Mouse (Mus musculus) forebrain, embryonic 13.5 days (tissue): ENCODE data around the gene Slc35f4. TPM values are rescaled to one million over a fixed set of nuclear protein-coding genes. Genes with fewer than 3 reads are reported as not detected.
A peak's percentile ranks its signal among the peaks of the same experiment; 100 is the strongest.
"Not testable (repeated sequence)": the region's sequence is repeated elsewhere in the genome, so short reads cannot be mapped to it uniquely, and the experiment has no call there.

Experiments used
- ATAC-seq: fragments of 200-750 bp; cut with Nextera tagmentation; 2 replicates; pipeline ENCODE4 v1.8.0; 2017
- H3K27ac ChIP-seq: fragments of 300-500 bp; sonication (generic); 2 replicates; pipeline ENCODE4 v1.5.1; 2015; ENCODE audit warnings: inconsistent platforms, mild to moderate bottlenecking, moderate library complexity
- H3K27me3 ChIP-seq: fragments of 300-500 bp; sonication (generic); 2 replicates; pipeline ENCODE4 v1.6.1; 2015; ENCODE audit warnings: mild to moderate bottlenecking, inconsistent platforms
- H3K36me3 ChIP-seq: fragments of 300-500 bp; sonication (generic); 2 replicates; pipeline ENCODE4 v1.6.1; 2015; ENCODE audit warnings: mild to moderate bottlenecking, inconsistent platforms; ENCODE audit not compliant: poor library complexity, severe bottlenecking
- H3K4me1 ChIP-seq: fragments of 300-500 bp; sonication (generic); 2 replicates; pipeline ENCODE4 v1.6.1; 2015; ENCODE audit warnings: inconsistent platforms
- H3K4me2 ChIP-seq: fragments of 300-500 bp; sonication (generic); 2 replicates; pipeline ENCODE4 v1.6.1; 2015; ENCODE audit warnings: inconsistent platforms, mild to moderate bottlenecking, moderate library complexity
- H3K4me3 ChIP-seq: fragments of 300-500 bp; sonication (generic); 2 replicates; pipeline ENCODE4 v1.5.1; 2015; ENCODE audit warnings: mild to moderate bottlenecking, inconsistent platforms
- H3K9ac ChIP-seq: fragments of 300-500 bp; sonication (generic); 2 replicates; pipeline ENCODE4 v1.6.1; 2015; ENCODE audit warnings: mild to moderate bottlenecking, inconsistent platforms
- H3K9me3 ChIP-seq: fragments of 300-500 bp; sonication (generic); replicated peaks from 2 replicates; pipeline ENCODE4 v1.6.1; 2016; ENCODE audit warnings: inconsistent platforms
- WGBS: fragments of 180-500 bp; shearing (Covaris S2); methylation state at CpG from one replicate; pipeline ENCODE4 v1.1.7; 2015; 5-methylcytosine and 5-hydroxymethylcytosine counted together
- polyA plus RNA-seq: library from polyadenylated mRNA; unstranded; fragments of >200 nt; fragmentation: Nextera tagmentation; extraction: Ambion mirVana; gene quantifications from 2 replicates; pipeline ENCODE4 v1.2.1, GENCODE M21; 2015

Slc35f4 gene
- polyA plus RNA-seq, 1 experiment from 2014 or later = 2.7 TPM

DNA sequence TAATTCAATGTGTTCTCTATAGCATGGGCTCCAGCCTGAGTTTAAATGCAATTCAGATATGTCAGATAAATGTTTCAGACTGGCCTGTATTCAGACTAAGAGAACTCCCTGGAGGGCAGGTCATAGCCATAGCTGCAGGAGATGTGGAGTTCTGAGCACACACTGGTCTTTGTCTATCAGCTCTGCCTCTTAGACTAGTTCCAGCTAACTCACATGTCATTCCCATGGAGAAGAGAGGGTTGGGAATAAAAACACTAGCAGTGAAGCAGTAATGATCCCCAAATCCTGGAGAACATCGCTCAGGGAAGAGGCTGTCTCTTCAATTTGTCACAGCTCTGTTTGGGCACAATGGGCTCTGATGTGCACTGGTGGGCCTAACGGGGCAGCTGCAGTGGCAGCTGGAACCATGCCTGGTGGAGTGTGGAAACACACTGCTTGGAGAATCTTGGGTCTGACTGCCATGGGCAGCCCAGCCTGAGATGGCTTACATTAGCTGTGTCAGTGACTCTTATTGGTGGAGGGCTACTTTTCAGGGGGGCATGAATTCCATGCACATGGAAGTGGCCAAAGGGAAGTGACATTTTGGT, 223.5 kb downstream of the Slc35f4 start:
- Histone ChIP-seq H3K27me3 (no peaks in the 10 kb centered on the region), H3K4me1 (peaks cover 5% of the 10 kb centered on the region; the same call in 1 of the 2 replicates), H3K9ac (no peak overlapping the region), H3K36me3 (no peaks in the 10 kb centered on the region), H3K9me3 (no peaks in the 10 kb centered on the region), H3K27ac (no peak overlapping the region), H3K4me3 (no peak overlapping the region), H3K4me2 (no peak overlapping the region)
- no peak for ATAC-seq
- WGBS = 56% methylated on average over 2 of the region's 2 CpGs

DNA sequence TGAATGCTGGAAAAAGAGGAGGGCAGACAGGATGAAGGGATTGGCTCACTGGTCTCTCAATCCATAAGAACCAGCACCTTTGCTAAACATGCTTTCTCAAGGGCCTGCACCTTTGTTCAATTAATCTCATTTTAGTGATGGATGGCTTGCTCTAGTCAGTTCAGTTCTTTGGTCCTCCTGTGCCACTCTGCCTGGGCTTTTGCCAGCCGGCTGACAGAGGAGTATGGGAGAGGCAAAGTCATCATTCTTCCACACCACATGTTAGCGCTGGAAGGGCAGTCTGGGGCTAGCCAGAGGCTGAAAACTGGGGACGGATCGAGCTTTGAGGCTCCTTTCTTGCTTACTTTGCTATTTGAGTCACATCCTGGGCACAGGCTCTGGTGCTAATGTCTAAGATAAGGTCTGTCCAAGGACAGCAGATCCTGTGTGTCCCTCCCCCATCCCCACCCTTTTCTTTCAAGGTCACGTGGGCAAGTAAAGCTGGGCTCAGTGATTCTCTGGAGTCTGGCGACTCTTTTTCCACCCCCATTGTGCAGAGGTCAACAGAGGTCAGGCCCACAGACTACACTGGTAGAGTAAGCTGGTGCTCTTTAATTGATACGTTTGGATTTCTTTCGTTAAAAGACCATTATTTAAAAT, 224.7 kb downstream of the Slc35f4 start:
- H3K36me3 ChIP-seq = no peaks in the 10 kb centered on the region
- ATAC-seq = no peak
- 33% methylated on average over 8 of the region's 8 CpGs for WGBS
- no peak overlapping the region for H3K4me2 ChIP-seq
- no peaks in the 10 kb centered on the region for H3K9me3 ChIP-seq
- H3K4me3 ChIP-seq = no peak overlapping the region
- H3K4me1 ChIP-seq = peaks cover 5% of the 10 kb centered on the region; the same call in 1 of the 2 replicates
- H3K27ac ChIP-seq = no peak overlapping the region
- H3K27me3 ChIP-seq = no peaks in the 10 kb centered on the region
- H3K9ac ChIP-seq = no peak overlapping the region

DNA sequence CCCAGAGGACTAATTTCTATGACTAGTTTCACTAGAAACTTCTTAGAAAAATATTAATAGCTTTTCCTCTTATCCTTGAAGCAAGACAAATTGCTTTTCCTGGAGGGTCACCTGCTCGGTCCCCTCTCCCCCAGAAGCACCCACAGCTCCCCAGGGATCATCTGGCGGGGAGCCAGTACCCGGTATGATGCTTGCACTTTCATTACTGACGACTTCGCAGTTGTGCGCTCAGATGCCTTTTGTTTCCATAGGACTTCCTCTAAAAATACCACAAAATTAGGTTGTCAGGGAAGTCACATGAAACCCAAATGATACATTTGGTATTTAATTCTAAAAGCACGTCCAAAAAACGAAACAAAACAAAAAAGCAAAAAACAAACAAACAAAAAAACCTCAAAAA, 225.5 kb downstream of the Slc35f4 start:
- Histone ChIP-seq H3K9ac (no peak overlapping the region), H3K9me3 (no peaks in the 10 kb centered on the region), H3K36me3 (no peaks in the 10 kb centered on the region), H3K4me1 (no peaks in the 10 kb centered on the region), H3K27me3 (no peaks in the 10 kb centered on the region), H3K27ac (no peak overlapping the region), H3K4me2 (no peak overlapping the region), H3K4me3 (no peak overlapping the region)
- ATAC-seq = no peak
- WGBS = 67% methylated on average over 8 of the region's 8 CpGs

GRCm38 (mm10) chr14:49293802-49294449, 231.9 kb downstream of the Slc35f4 start:
- WGBS = 4% methylated on average over 4 of the region's 4 CpGs
- peak; percentile 89 for ATAC-seq
- Histone ChIP-seq H3K4me2 (no peak overlapping the region), H3K27me3 (no peaks in the 10 kb centered on the region), H3K4me3 (no peak overlapping the region), H3K36me3 (no peaks in the 10 kb centered on the region), H3K9ac (no peak overlapping the region), H3K27ac (peak overlapping the region; percentile 51), H3K4me1 (peaks cover 15% of the 10 kb centered on the region), H3K9me3 (no peaks in the 10 kb centered on the region)

DNA sequence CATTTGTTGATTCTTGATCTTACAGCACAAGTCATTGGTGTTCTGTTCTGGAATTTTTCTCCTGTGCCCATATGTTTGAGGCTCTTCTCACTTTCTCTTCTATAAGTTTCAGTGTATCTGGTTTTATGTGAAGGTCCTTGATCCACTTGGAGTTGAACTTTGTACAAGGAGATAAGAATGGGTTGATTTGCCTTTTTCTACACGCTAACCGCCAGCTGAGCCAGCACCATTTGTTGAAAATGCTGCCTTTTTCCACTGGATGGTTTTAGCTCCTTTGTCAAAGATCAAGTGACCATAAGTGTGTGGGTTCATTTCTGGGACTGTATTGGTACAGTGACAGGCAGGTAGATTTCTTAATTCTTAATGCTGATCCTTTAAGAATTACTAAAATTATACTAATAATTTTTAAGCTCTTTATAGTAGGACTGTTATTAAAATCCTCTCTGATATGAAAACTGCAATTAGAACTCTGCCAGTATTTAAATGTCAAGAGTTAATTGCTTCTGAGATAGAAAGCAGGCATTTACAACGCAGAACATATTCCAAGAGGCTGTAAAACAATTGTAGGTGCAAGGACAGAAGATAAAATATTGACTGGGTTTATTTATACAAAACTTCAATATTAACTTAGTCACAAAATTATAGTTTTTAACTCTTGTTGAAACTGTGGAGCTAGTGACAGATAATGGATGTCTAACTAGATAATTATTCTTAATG, 235.7 kb downstream of the Slc35f4 start:
- no peak overlapping the region for H3K4me3 ChIP-seq
- no peak for ATAC-seq
- H3K4me2 ChIP-seq = no peak overlapping the region
- H3K27ac ChIP-seq = no peak overlapping the region
- no peaks in the 10 kb centered on the region for H3K27me3 ChIP-seq
- 88% methylated on average over 3 of the region's 3 CpGs for WGBS
- no peaks in the 10 kb centered on the region for H3K36me3 ChIP-seq
- H3K9ac ChIP-seq = no peak overlapping the region
- peaks cover 15% of the 10 kb centered on the region for H3K4me1 ChIP-seq
- H3K9me3 ChIP-seq = no peaks in the 10 kb centered on the region

DNA sequence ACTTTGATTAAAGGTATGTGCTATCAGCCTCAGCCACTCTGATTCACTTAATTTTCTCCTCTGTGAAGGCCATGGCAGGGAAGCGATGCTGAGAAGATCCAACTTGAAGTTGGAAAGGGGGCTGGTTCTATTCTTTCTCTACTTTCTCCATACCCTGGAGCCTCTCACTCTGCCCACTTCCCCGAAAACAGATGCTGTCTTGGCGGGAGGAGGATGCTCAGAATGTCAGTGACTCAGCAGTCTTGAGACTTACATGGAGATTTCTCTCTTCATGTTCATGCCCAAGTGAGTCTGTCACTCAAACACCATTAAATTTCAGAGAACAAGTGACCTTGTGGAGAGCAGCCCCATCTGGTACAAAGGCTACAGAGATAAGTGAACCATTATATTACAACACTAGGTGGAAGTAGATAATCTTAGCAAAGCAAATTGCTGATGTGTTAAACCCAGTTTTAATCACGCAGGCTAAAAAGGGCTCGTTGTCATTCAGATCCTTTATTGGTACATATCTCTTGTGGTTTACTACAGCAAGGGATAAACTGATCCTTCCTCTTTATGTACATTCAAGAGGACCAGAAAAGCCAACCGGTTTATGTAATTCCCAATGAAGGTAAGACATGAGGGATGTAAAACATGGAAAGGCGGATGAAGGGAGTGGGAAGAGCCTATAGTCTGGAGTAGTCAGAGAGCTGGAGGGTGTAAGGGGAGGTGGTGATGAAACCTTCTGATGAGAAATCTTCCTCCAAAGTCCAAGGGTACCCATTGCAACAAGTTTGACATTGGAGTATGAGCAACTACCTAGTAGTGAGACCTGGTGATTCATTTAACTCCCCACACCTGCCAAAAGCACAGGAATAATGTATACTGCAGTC, 241.8 kb downstream of the Slc35f4 start:
- no peaks in the 10 kb centered on the region for H3K36me3 ChIP-seq
- no peak overlapping the region for H3K9ac ChIP-seq
- no peak overlapping the region for H3K27ac ChIP-seq
- ATAC-seq = no peak
- 86% methylated on average over 7 of the region's 7 CpGs for WGBS
- no peaks in the 10 kb centered on the region for H3K9me3 ChIP-seq
- H3K27me3 ChIP-seq = no peaks in the 10 kb centered on the region
- H3K4me1 ChIP-seq = no peaks in the 10 kb centered on the region
- no peak overlapping the region for H3K4me2 ChIP-seq
- no peak overlapping the region for H3K4me3 ChIP-seq

GRCm38 (mm10) chr14:49278880-49279279, 247.0 kb downstream of the Slc35f4 start:
- Histone ChIP-seq H3K27me3 (no peaks in the 10 kb centered on the region), H3K4me1 (no peaks in the 10 kb centered on the region), H3K9me3 (no peaks in the 10 kb centered on the region), H3K27ac (no peak overlapping the region), H3K4me2 (no peak overlapping the region), H3K4me3 (no peak overlapping the region), H3K9ac (no peak overlapping the region), H3K36me3 (no peaks in the 10 kb centered on the region)
- WGBS = 86% methylated on average over 6 of the region's 6 CpGs
- ATAC-seq = no peak

- 92% methylated on average over 9 of the region's 9 CpGs for WGBS
- H3K9me3 ChIP-seq, H3K4me1 ChIP-seq, H3K9ac ChIP-seq, H3K27ac ChIP-seq, H3K4me3 ChIP-seq, H3K4me2 ChIP-seq, ATAC-seq, H3K27me3 ChIP-seq, H3K36me3 ChIP-seq: not testable (repeated sequence)
These were observed 247.4 kb downstream of the Slc35f4 start for GRCm38 (mm10) chr14:49278479-49278878.

DNA sequence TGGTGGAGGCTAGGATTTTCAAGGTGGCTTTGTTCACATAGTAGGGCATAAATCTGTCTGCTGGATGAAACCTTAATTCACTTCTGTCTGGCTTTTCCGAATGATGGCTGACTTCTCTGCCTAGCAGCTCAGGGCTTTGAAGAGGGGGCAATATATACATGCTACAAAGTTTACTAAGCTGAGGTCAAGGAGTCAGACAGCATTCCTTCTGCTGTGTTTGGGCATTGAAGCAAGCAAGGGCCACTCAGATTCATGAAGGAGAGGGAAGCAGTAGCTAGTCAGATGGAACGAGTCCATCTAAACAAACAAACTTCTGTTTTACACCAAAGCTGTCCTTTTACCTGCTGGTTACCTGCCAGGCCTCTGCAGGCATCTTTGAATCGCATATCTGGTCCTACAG, 248.2 kb downstream of the Slc35f4 start:
- no peaks in the 10 kb centered on the region for H3K4me1 ChIP-seq
- H3K4me3 ChIP-seq = no peak overlapping the region
- H3K4me2 ChIP-seq = no peak overlapping the region
- 84% methylated on average over 3 of the region's 3 CpGs for WGBS
- no peaks in the 10 kb centered on the region for H3K36me3 ChIP-seq
- H3K27me3 ChIP-seq = no peaks in the 10 kb centered on the region
- H3K27ac ChIP-seq = no peak overlapping the region
- no peaks in the 10 kb centered on the region for H3K9me3 ChIP-seq
- no peak overlapping the region for H3K9ac ChIP-seq
- ATAC-seq = no peak

GRCm38 (mm10) chr14:49275376-49275775, 250.5 kb downstream of the Slc35f4 start:
- no peaks in the 10 kb centered on the region for H3K9me3 ChIP-seq
- 54% methylated on average over 2 of the region's 2 CpGs for WGBS

DNA sequence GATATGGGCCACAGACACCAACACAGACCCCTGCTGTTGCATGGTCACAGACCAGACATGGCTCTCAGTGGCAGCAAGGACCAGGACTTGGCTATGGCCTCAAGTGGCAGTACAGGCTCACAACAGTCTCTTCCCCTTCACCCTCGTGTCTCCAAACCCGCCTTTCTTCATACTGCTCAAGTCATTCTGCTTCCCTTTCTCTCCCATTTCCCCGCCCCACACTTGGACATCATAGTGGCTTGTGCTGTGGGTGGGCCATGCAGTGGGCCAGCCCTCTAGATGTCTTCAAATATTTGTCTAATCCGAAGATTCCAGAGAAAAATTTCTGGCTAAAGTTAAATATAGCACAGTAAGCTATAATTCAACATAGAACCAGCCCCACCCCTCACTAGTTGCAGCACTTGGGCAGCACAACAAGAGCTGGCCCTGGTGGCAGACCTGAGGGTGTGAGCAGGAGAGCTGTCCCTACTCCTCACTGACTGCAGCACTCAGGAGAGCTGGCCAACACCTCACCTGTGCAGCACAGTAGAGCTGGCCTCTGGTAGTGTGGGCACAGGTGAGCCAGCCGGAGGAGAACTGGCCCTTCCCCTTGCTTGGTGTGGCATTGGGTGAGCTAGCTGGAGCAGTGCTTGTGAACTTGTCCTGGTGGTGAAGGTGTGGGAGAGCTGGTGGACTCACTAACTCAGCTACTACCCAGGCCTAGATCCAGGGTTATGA, 260.4 kb downstream of the Slc35f4 start:
- no peak for ATAC-seq
- Histone ChIP-seq H3K27ac (no peak overlapping the region), H3K4me3 (no peak overlapping the region), H3K27me3 (no peaks in the 10 kb centered on the region), H3K4me1 (no peaks in the 10 kb centered on the region), H3K9me3 (0 out of 2 replicates have a peak, but pooled peaks cover 4% of the 10 kb centered on the region), H3K9ac (no peak overlapping the region), H3K36me3 (no peaks in the 10 kb centered on the region), H3K4me2 (no peak overlapping the region)
- 80% methylated on average over 5 of the region's 5 CpGs for WGBS

More at GRCm38 (mm10) chr14:49275376-49275775, 250.5 kb downstream of the Slc35f4 start:
- Histone ChIP-seq H3K4me2 (no peak overlapping the region), H3K36me3 (no peaks in the 10 kb centered on the region), H3K4me1 (no peaks in the 10 kb centered on the region), H3K27me3 (no peaks in the 10 kb centered on the region), H3K4me3 (no peak overlapping the region), H3K27ac (no peak overlapping the region), H3K9ac (no peak overlapping the region)
- ATAC-seq = no peak
